Mouse (Mus musculus) embryo, embryonic 9.5 days (tissue): ENCODE measurements around the gene Slc6a11.

Source experiments
- DNase-seq: peaks from one replicate; pipeline ENCODE4 v3.0.0-alpha.2; 2017; ENCODE audit errors: extremely low spot score

Slc6a11 gene

DNA sequence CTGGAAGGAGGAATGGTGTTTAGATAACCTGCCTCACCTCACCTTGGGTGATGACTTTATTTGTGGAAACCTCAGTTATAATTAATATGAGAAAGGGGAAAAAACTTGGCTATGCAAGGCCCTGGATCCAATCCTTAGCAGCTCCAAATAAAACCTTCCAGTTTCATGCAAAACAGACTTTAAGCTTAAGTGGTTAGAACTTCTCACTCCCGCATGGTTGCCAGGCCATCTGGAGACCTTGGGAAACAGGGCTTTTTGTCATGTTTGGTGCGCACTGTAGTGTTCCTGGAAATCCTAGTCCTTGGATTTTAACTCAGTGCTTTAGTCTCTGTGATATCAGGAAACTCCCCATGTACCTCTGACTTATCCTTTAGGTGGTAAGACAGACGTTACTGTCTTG is 47.1 kb downstream of the Slc6a11 start:
- no peak for DNase-seq

- peak; percentile 20 for DNase-seq
Measured at GRCm38 (mm10) chr6:114182366-114183179, 51.5 kb downstream of the Slc6a11 start.

- peak; percentile 34 for DNase-seq
Measured at GRCm38 (mm10) chr6:114187121-114187520, 56.1 kb downstream of the Slc6a11 start.

DNA sequence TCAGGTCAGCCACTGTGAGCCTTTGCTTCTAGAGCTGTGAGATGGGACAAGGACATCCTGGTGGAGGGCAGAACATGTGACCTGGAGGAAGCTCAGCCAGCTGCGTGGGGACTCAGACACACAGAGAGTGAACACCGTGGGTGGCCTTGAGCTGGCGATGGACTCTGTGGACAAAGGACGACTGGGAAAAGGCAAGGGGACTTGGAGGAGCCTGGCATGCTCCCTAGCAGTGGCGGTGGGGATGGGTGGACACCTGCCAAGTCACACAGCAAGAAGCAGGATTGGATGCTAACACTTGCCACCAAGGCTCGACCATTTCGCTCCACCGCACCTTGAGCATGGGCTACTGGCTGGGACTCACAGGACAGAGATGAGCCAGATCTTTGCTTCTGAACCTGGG is 57.8 kb downstream of the Slc6a11 start:
- no peak for DNase-seq

DNA sequence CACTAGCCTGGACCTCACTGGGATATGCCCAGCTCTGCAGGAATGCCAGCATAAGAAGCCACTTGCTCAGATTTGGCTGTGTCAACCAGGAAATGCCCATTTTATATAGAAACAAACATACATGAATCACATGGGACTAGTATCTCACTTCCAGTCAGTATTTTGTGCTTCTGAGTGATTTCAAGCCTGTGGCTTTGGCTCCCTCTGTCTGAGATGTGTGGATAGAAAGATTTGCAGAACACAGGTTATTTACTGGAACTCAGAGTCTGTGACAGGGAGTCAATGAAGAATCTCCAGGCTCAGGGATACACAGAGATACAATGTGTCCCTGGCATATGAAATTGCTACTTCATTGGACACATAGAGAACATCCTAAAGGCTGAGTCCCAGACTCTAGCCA is 65.0 kb downstream of the Slc6a11 start:
- DNase-seq = no peak

DNA sequence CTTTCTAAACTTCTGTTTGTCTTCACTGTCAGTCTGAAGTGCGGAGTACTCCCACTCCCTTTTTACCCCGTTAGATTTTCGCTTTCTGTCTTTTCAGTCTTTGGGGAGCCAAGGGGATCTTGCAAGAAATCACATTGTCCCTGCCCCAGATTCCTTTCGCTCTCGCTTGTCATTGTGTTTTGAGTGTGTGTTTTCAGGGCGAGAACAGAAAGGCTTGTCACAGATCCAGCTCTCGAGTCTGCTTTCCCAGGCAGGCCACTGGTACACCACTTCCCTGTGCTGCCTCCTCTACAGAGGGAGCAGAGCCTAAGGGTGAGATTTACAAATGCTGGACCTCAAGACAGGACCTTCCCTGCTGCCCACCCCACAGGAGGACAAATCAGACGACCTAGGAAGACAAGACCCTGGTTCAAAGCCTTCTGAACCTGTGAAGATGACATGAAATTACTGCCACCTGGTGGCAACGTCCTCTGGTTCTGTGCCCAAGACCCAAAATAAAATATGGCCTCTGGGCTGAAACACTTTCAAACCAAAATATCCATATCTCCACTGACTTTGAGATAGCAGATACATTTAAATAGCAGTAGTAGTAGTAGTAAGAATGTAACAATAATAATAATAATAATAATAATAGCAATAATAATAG is 68.3 kb downstream of the Slc6a11 start:
- DNase-seq = peak; percentile 5

DNA sequence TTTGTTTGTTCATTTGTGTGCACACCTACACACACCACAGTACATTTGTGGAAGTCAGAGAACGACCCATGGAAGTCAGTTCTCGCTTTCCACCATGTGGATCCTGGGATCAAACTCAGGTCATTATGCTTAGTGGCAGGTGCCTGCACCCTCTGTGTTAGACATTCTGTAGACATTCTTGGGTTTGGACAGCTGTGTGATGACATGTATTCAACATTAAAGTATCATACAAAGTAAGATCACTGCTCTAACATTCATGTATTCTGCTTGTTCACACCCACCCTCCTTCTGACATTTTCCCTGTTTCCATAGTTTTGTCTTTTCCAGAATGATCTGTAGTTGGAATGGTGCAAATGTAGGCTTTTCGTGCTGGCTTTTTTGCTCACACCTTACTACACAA is 73.5 kb downstream of the Slc6a11 start:
- no peak for DNase-seq

DNA sequence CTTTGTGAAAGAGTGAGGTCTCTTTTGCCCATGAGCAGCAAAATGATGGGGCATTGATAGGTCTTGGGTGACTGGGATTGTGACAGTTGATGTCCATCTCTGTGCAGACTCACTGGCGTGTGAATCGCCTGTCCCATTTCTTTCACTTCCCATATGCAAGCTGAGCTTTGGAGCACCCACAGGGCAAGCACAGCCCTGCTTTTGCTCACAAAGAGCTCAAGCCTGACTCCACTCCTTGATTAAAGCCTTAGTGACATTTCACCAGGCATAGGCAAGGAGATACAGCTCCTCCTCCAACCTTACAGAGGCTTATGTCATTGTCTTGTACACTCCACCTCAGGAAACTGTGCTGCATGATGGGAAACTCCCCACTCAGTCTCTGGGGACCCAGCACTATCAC is 77.3 kb downstream of the Slc6a11 start:
- DNase-seq = no peak

- DNase-seq = no peak
Measured at GRCm38 (mm10) chr6:114214393-114214792, 83.4 kb downstream of the Slc6a11 start.

DNA sequence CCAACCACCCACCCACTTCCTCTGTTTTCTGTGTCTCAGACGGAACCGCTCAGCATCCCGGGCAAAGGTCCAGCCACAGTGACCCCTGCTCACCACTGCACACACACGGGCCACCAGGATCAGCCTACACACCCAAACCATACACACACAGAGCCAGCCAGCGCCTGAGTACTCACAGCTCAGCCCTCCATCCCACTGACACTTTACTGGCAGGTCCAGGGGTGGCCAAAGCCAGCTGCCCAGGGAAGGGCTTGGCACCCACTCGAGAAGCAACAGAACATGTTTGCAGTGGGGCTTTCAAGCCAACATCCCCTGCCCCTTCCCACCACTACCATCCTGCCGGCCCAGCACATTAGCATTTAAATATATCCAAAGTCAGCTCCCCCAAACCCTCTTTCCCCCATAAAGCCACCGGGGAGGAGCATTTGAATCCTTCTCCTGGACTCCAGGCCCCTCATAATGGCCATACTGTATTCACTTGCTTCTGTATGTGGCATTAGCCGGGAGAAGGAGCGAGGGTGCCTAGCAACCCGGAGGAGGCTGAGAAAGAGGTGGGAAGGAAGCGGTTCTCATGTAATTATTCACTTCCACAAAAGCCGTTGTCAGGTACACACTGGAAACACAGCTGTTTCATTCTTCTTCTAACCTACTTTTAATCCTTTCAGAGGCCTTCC is 85.8 kb downstream of the Slc6a11 start:
- DNase-seq = no peak

GRCm38 (mm10) chr6:114224399-114224798 is 93.4 kb downstream of the Slc6a11 start:
- peak; percentile 19 for DNase-seq

DNA sequence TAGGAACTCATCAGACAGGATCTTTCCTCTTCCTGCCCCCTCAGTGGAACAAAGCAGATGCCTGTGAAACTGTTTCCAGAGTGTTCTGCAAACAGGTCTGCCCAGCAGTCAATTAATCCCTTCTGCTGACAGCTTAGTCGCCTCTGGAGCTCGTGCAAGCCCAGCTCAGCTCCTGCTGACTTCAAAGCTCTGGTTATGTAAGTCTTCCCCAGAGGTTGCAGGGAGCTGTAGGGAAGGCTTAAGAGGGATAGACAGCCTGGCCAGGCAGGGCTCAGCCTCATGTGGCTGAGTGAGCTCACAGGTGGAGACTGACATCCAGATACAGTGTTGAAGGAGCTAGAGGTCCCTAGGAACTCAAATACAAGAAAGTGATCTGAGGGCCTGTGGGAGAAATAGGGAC is 96.3 kb downstream of the Slc6a11 start:
- DNase-seq = no peak

GRCm38 (mm10) chr6:114228196-114228595 is 97.2 kb downstream of the Slc6a11 start:
- no peak for DNase-seq

DNA sequence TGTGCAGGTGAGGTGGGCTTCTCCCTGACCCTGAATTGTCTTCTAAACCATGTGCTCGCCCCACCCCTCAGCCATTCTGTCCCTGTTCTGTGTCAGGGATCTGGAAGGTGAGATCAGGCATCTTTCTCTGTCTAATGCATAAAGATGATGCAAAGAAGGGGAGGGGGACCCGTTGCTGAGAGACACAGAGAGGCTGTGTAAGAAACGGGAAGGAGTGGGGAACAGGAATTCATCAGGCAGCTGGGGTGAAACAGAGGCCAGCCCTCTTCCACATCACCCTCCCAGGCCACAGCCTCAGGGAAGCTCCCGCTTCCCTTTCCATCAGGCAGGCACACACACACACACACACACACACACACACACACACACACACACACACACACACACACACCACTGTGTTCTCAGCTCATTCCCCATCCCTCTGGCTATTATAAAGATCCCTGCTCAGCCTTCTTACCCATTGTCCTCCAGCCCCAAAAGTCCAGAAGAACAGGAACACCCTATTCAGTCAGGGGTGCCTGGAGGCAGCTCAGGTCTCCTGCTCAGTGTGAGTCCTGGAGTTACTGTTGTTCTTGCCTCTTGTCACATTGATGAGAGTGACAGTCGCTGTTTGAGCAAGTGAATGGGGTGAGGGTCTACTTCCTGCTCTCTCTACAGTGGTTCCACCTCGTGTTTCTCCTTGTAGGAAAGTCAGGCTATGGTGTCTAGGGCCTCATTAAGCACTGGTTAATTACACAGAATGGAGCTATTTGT is 108.0 kb downstream of the Slc6a11 start:
- DNase-seq = no peak

GRCm38 (mm10) chr6:114245665-114246064 is 114.6 kb downstream of the Slc6a11 start:
- DNase-seq = no peak

GRCm38 (mm10) chr6:114250311-114250710 is 119.3 kb downstream of the Slc6a11 start:
- peak; percentile 73 for DNase-seq

DNA sequence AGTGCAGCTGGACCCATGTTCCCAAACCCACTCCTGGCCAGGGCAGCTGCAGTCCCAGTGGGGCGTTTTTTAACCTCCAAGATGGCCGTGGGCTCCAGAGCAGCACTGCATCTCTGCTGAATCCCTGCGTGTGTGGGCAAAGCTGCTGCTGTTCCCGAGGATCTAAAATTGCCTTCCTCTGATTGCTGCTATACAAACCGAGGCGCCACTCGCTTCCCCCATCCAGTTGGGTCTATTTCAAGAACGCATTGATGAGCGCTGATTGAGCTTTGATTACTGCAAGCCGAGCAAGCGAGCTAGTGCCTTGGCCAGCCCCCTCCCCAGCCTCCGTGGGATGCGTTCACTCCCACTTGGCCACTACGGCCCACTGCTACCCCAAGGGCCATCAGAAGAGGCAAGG is 123.9 kb downstream of the Slc6a11 start:
- no peak for DNase-seq

DNA sequence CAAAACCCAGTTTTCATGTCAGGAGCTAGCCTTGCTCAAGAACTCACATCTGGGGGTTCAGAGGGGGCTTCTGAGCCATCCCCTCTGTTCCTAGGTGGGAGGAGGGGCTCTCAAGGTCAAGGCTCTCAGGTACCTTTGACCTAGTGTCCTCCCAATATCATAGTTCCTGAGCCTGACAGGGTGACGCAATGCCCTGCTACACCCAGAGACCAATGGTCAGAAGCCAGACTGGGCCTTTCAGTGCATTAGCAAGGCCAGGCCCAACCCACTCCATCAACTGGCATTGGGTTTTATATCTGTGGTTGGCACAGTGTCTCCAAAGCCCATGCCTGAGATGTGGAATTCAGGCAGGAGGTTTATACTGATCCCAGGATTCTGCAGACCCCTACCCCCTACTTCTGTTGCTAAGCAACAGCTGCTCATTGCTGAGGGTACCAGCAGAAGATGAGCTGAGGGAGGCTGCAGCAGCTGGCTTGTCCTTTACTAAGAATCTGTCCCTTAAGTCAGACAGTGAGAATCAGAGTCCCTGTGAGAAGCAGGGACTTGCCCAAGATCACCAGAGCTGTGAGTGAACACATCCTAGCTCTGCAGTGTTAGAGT is 126.8 kb downstream of the Slc6a11 start:
- DNase-seq = no peak

- no peak for DNase-seq
Measured at GRCm38 (mm10) chr6:114258661-114259193, 127.7 kb downstream of the Slc6a11 start.

GRCm38 (mm10) chr6:114261609-114262008 is 130.6 kb downstream of the Slc6a11 start:
- DNase-seq = no peak

GRCm38 (mm10) chr6:114264010-114264409 is 133.0 kb downstream of the Slc6a11 start:
- DNase-seq = no peak
